Mouse (Mus musculus): ENCODE measurements around the gene Krtap19-5. TPM values are rescaled to one million over a fixed set of nuclear protein-coding genes. Genes with fewer than 3 reads are reported as not detected.

Gene Krtap19-5
- polyA plus RNA-seq, 1 experiment from 2014 or later, result not detected

- Histone ChIP-seq H3K9ac (ENCODE audit: low read length) (no peak within 1 kb of the TSS), H3K4me2 (ENCODE audit: low read length) (no peak within 1 kb of the TSS), H3K4me3 (ENCODE audit: control insufficient read depth in 1 of 2, insufficient read depth in 1 of 2, low read depth in 1 of 2, low read length in 2 of 2) (no peak within 1 kb of the TSS), H3K36me3 (ENCODE audit: control insufficient read depth, insufficient read depth, low read length) (no peaks in the 10 kb centered on the region), H3K27me3 (ENCODE audit: control insufficient read depth, insufficient read depth, low read length) (no peaks in the 10 kb centered on the region), H3K4me1 (ENCODE audit: control insufficient read depth in 2 of 2, insufficient read depth in 2 of 2, low read length in 2 of 2) (no peaks in the 10 kb centered on the region), H3K9me3 (ENCODE audit: control insufficient read depth, low read length) (no peaks in the 10 kb centered on the region), H3K27ac (replicated peaks in 1 of 2; ENCODE audit: control insufficient read depth in 1 of 2, insufficient read depth in 1 of 2, low read depth in 2 of 2, low read length in 2 of 2) (no peak within 1 kb of the TSS)
- ATAC-seq (ENCODE audit: insufficient number of reproducible peaks, insufficient read depth, low FRiP score, low read depth), result no peak
- 82% methylated on average over 6 of the region's 6 CpGs for WGBS
Observed at GRCm38 (mm10) chr16:88869311-88869710, 26.9 kb downstream of the Krtap19-5 start, which contains the start of gene Krtap19-1. TSS of gene Krtap19-1 (minus strand) at chr16:88869411.

- H3K4me1 ChIP-seq (ENCODE audit: control insufficient read depth in 2 of 2, insufficient read depth in 2 of 2, low read length in 2 of 2), result no peaks in the 10 kb centered on the region
- H3K4me3 ChIP-seq (ENCODE audit: control insufficient read depth in 1 of 2, insufficient read depth in 1 of 2, low read depth in 1 of 2, low read length in 2 of 2), result no peak overlapping the region
- no peak overlapping the region for H3K9ac ChIP-seq (ENCODE audit: low read length)
- 77% methylated on average over 4 of the region's 4 CpGs for WGBS
- H3K27ac ChIP-seq (replicated peaks in 1 of 2; ENCODE audit: control insufficient read depth in 1 of 2, insufficient read depth in 1 of 2, low read depth in 2 of 2, low read length in 2 of 2), result no peak overlapping the region
- ATAC-seq (ENCODE audit: insufficient number of reproducible peaks, insufficient read depth, low FRiP score, low read depth), result no peak
- no peaks in the 10 kb centered on the region for H3K36me3 ChIP-seq (ENCODE audit: control insufficient read depth, insufficient read depth, low read length)
- H3K4me2 ChIP-seq (ENCODE audit: low read length), result no peak overlapping the region
- H3K9me3 ChIP-seq (ENCODE audit: control insufficient read depth, low read length), result no peaks in the 10 kb centered on the region
- H3K27me3 ChIP-seq (ENCODE audit: control insufficient read depth, insufficient read depth, low read length), result no peaks in the 10 kb centered on the region
Observed at GRCm38 (mm10) chr16:88864887-88865407, 31.3 kb downstream of the Krtap19-5 start.

- Histone ChIP-seq H3K27me3 (ENCODE audit: control insufficient read depth, insufficient read depth, low read length) (no peaks in the 10 kb centered on the region), H3K4me2 (ENCODE audit: low read length) (no peak overlapping the region), H3K4me1 (ENCODE audit: control insufficient read depth in 2 of 2, insufficient read depth in 2 of 2, low read length in 2 of 2) (no peaks in the 10 kb centered on the region), H3K9ac (ENCODE audit: low read length) (no peak overlapping the region), H3K9me3 (ENCODE audit: control insufficient read depth, low read length) (no peaks in the 10 kb centered on the region), H3K36me3 (ENCODE audit: control insufficient read depth, insufficient read depth, low read length) (no peaks in the 10 kb centered on the region), H3K4me3 (ENCODE audit: control insufficient read depth in 1 of 2, insufficient read depth in 1 of 2, low read depth in 1 of 2, low read length in 2 of 2) (no peak overlapping the region), H3K27ac (replicated peaks in 1 of 2; ENCODE audit: control insufficient read depth in 1 of 2, insufficient read depth in 1 of 2, low read depth in 2 of 2, low read length in 2 of 2) (no peak overlapping the region)
- no peak for ATAC-seq (ENCODE audit: insufficient number of reproducible peaks, insufficient read depth, low FRiP score, low read depth)
- WGBS, result 9% methylated on average over 5 of the region's 5 CpGs
Observed at GRCm38 (mm10) chr16:88851450-88851849, 44.8 kb downstream of the Krtap19-5 start.

GRCm38 (mm10) chr16:88848558-88848957 is 47.7 kb downstream of the Krtap19-5 start:
- no peaks in the 10 kb centered on the region for H3K36me3 ChIP-seq (ENCODE audit: control insufficient read depth, insufficient read depth, low read length)
- ATAC-seq (ENCODE audit: insufficient number of reproducible peaks, insufficient read depth, low FRiP score, low read depth), result no peak
- no peaks in the 10 kb centered on the region for H3K9me3 ChIP-seq (ENCODE audit: control insufficient read depth, low read length)
- H3K27me3 ChIP-seq (ENCODE audit: control insufficient read depth, insufficient read depth, low read length), result no peaks in the 10 kb centered on the region
- WGBS, result 77% methylated on average over 4 of the region's 4 CpGs
- H3K4me2 ChIP-seq (ENCODE audit: low read length), result no peak overlapping the region
- H3K4me1 ChIP-seq (ENCODE audit: control insufficient read depth in 2 of 2, insufficient read depth in 2 of 2, low read length in 2 of 2), result no peaks in the 10 kb centered on the region
- no peak overlapping the region for H3K9ac ChIP-seq (ENCODE audit: low read length)
- H3K27ac ChIP-seq (replicated peaks in 1 of 2; ENCODE audit: control insufficient read depth in 1 of 2, insufficient read depth in 1 of 2, low read depth in 2 of 2, low read length in 2 of 2), result no peak overlapping the region
- no peak overlapping the region for H3K4me3 ChIP-seq (ENCODE audit: control insufficient read depth in 1 of 2, insufficient read depth in 1 of 2, low read depth in 1 of 2, low read length in 2 of 2)

- H3K4me3 ChIP-seq (ENCODE audit: control insufficient read depth in 1 of 2, insufficient read depth in 1 of 2, low read depth in 1 of 2, low read length in 2 of 2), result no peak overlapping the region
- no peak overlapping the region for H3K4me2 ChIP-seq (ENCODE audit: low read length)
- no peak for ATAC-seq (ENCODE audit: insufficient number of reproducible peaks, insufficient read depth, low FRiP score, low read depth)
- no peak overlapping the region for H3K27ac ChIP-seq (replicated peaks in 1 of 2; ENCODE audit: control insufficient read depth in 1 of 2, insufficient read depth in 1 of 2, low read depth in 2 of 2, low read length in 2 of 2)
- H3K27me3 ChIP-seq (ENCODE audit: control insufficient read depth, insufficient read depth, low read length), result no peaks in the 10 kb centered on the region
- H3K9ac ChIP-seq (ENCODE audit: low read length), result no peak overlapping the region
- H3K9me3 ChIP-seq (ENCODE audit: control insufficient read depth, low read length), result no peaks in the 10 kb centered on the region
- H3K36me3 ChIP-seq (ENCODE audit: control insufficient read depth, insufficient read depth, low read length), result no peaks in the 10 kb centered on the region
- 92% methylated on average over 1 of the region's 1 CpGs for WGBS
- H3K4me1 ChIP-seq (ENCODE audit: control insufficient read depth in 2 of 2, insufficient read depth in 2 of 2, low read length in 2 of 2), result no peaks in the 10 kb centered on the region
Observed at GRCm38 (mm10) chr16:88847363-88847762, 48.9 kb downstream of the Krtap19-5 start.

Other genes starting within 250 kb of the Krtap19-5 start
- gene Krtap26-1, start 248.7 kb downstream of the Krtap19-5 start, polyA plus RNA-seq (2014; fragmentation: Nextera tagmentation; extraction: Ambion mirVana), result not detected in 2 replicates
- not detected in 2 replicates for gene Krtap27-1, start 224.8 kb downstream of the Krtap19-5 start, polyA plus RNA-seq (2014; fragmentation: Nextera tagmentation; extraction: Ambion mirVana)
- not detected in 2 replicates for gene 2310061N02Rik, start 188.5 kb downstream of the Krtap19-5 start, polyA plus RNA-seq (2014; fragmentation: Nextera tagmentation; extraction: Ambion mirVana)
- gene Krtap13-1, start 167.6 kb downstream of the Krtap19-5 start, polyA plus RNA-seq (2014; fragmentation: Nextera tagmentation; extraction: Ambion mirVana), result not detected in 2 replicates
- gene Krtap13, start 144.8 kb downstream of the Krtap19-5 start, polyA plus RNA-seq (2014; fragmentation: Nextera tagmentation; extraction: Ambion mirVana), result not detected in 2 replicates
- not detected in 2 replicates for gene 2310034C09Rik, start 137.6 kb downstream of the Krtap19-5 start, polyA plus RNA-seq (2014; fragmentation: Nextera tagmentation; extraction: Ambion mirVana)
- gene 2310057N15Rik, start 122.3 kb downstream of the Krtap19-5 start, polyA plus RNA-seq (2014; fragmentation: Nextera tagmentation; extraction: Ambion mirVana), result not detected in 2 replicates
- not detected in 2 replicates for gene Gm5965, start 118.6 kb downstream of the Krtap19-5 start, polyA plus RNA-seq (2014; fragmentation: Nextera tagmentation; extraction: Ambion mirVana)
- gene Gm20741, start 84.2 kb downstream of the Krtap19-5 start, polyA plus RNA-seq (2014; fragmentation: Nextera tagmentation; extraction: Ambion mirVana), result not detected in 2 replicates
- not detected in 2 replicates for gene Krtap15, start 76.2 kb downstream of the Krtap19-5 start, polyA plus RNA-seq (2014; fragmentation: Nextera tagmentation; extraction: Ambion mirVana)
- not detected in 2 replicates for gene Krtap14, start 70.3 kb downstream of the Krtap19-5 start, polyA plus RNA-seq (2014; fragmentation: Nextera tagmentation; extraction: Ambion mirVana)
- gene Krtap19-1, start 27.0 kb downstream of the Krtap19-5 start, polyA plus RNA-seq (2014; fragmentation: Nextera tagmentation; extraction: Ambion mirVana), result not detected in 2 replicates
- gene Krtap19-2, start 22.2 kb downstream of the Krtap19-5 start, polyA plus RNA-seq (2014; fragmentation: Nextera tagmentation; extraction: Ambion mirVana), result not detected in 2 replicates
- not detected in 2 replicates for gene Krtap19-3, start 18.4 kb downstream of the Krtap19-5 start, polyA plus RNA-seq (2014; fragmentation: Nextera tagmentation; extraction: Ambion mirVana)
- gene Krtap19-4, start 11.4 kb downstream of the Krtap19-5 start, polyA plus RNA-seq (2014; fragmentation: Nextera tagmentation; extraction: Ambion mirVana), result not detected in 2 replicates
- not detected in 2 replicates for gene Krtap19-9b, start 35.8 kb upstream of the Krtap19-5 start, polyA plus RNA-seq (2014; fragmentation: Nextera tagmentation; extraction: Ambion mirVana)
- gene Krtap16-3, start 66.4 kb upstream of the Krtap19-5 start, polyA plus RNA-seq (2014; fragmentation: Nextera tagmentation; extraction: Ambion mirVana), result not detected in 2 replicates
- gene Krtap22-2, start 114.3 kb upstream of the Krtap19-5 start, polyA plus RNA-seq (2014; fragmentation: Nextera tagmentation; extraction: Ambion mirVana), result not detected in 2 replicates
- gene Gm10229, start 118.8 kb upstream of the Krtap19-5 start, polyA plus RNA-seq (2014; fragmentation: Nextera tagmentation; extraction: Ambion mirVana), result not detected in 2 replicates
- gene Krtap6-1, start 135.2 kb upstream of the Krtap19-5 start, polyA plus RNA-seq (2014; fragmentation: Nextera tagmentation; extraction: Ambion mirVana), result not detected in 2 replicates
- not detected in 2 replicates for gene Gm10228, start 145.0 kb upstream of the Krtap19-5 start, polyA plus RNA-seq (2014; fragmentation: Nextera tagmentation; extraction: Ambion mirVana)
- gene Krtap6-5, start 151.4 kb upstream of the Krtap19-5 start, polyA plus RNA-seq (2014; fragmentation: Nextera tagmentation; extraction: Ambion mirVana), result not detected in 2 replicates
- gene 1110025L11Rik, start 167.5 kb upstream of the Krtap19-5 start, polyA plus RNA-seq (2014; fragmentation: Nextera tagmentation; extraction: Ambion mirVana), result not detected in 2 replicates
- gene Krtap6-3, start 187.6 kb upstream of the Krtap19-5 start, polyA plus RNA-seq (2014; fragmentation: Nextera tagmentation; extraction: Ambion mirVana), result not detected in 2 replicates
- gene Gm6358, start 244.4 kb upstream of the Krtap19-5 start, polyA plus RNA-seq (2014; fragmentation: Nextera tagmentation; extraction: Ambion mirVana), result not detected in 2 replicates